Mouse (Mus musculus): ENCODE data around the gene Chrm3. TPM values are rescaled to one million over a fixed set of nuclear protein-coding genes. Genes with fewer than 3 reads are reported as not detected.

Chrm3 gene
- polyA plus RNA-seq, 1 experiment = 8.4 TPM

DNA sequence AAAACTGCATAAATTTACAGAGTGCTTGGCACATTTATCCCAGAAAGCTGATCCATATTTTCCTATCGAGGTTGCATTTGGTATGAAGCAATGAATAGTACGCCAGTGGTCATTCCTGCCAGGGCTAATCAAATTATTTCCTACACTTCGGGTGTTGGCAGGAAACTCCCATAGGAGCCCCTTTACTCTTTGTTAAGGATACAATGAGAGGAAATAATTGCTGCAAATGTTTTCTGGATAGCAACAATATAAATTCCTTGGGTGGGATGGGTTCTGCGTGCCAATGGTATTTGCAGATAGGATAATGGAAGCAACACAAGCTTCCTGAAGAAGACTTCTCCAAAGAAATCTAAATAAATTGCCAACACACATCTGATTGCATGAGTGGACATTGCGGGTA lies 329.1 kb downstream of the Chrm3 start:
- TF ChIP-seq POLR2A (IDR thresholded peaks at IDR 0.05; ENCODE audit: borderline replicate concordance, extremely low read depth, insufficient read depth, insufficient read length, poor library complexity, severe bottlenecking) (no peak), CTCF (IDR thresholded peaks at IDR 0.05; ENCODE audit: borderline replicate concordance, extremely low read depth, insufficient read depth, insufficient read length) (no peak)
- DNase-seq (ENCODE audit: low read depth) = no peak

DNA sequence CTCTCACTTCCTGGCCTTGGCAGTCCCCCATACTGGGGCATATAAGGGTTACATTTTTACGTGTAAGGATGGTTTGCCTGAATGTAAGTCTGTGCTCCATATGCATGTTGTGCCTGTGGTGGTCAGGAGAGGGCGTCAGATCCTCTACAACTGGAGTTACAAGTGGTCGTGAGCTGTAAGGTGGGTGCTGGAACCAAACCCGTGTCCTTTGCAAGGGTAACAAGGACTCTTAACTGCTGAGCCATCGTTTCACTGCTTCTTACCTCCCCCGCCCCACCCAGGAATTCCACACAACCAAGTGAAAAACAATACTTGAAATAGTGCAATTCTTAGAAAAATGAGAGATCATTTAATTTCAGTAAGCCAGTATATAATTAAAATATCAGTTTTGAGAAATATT lies 330.7 kb downstream of the Chrm3 start:
- DNase-seq (ENCODE audit: low read depth) = no peak
- TF ChIP-seq POLR2A (IDR thresholded peaks at IDR 0.05; ENCODE audit: borderline replicate concordance, extremely low read depth, insufficient read depth, insufficient read length, poor library complexity, severe bottlenecking) = no peak
- TF ChIP-seq CTCF (IDR thresholded peaks at IDR 0.05; ENCODE audit: borderline replicate concordance, extremely low read depth, insufficient read depth, insufficient read length) = no peak

DNA sequence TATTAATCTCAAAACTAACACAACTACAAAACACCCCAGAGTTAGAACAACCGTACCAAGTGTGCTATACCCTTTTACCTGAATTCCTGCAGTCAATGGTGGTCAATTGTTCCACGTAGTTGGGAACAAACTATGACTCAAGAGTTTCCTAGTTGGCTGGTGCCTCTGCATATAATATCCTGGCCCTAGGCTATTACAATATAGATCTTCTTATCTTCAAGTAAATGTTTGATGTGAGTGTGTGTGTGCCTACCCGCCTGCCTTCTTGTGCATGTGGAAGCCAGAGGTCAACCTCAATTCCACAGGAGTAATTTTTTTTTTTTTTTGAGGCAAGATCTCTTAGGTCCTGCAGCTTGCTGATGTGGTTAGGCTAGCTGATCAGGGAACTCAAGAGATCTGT lies 335.5 kb downstream of the Chrm3 start:
- TF ChIP-seq CTCF (IDR thresholded peaks at IDR 0.05; ENCODE audit: borderline replicate concordance, extremely low read depth, insufficient read depth, insufficient read length) (no peak), POLR2A (IDR thresholded peaks at IDR 0.05; ENCODE audit: borderline replicate concordance, extremely low read depth, insufficient read depth, insufficient read length, poor library complexity, severe bottlenecking) (no peak)

DNA sequence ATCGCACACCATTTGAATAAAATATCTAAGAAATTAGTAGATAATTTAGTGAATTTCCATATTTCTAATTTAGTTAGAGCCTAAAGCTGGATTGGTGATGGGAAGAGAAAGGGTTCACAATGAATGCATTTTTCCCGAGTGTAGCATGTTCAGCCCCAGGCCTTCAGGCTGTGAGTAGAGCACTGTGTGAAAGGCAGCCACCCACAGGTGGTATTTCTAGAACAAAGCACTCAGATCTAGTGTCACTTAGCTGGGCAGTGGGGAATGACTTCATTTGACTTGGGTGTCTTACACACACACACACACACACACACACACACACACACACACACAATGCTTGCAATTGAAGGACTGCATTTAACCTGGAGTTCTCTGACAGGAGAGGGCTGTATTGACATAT lies 337.5 kb downstream of the Chrm3 start:
- DNase-seq (ENCODE audit: low read depth) = no peak
- no peak for TF ChIP-seq POLR2A (IDR thresholded peaks at IDR 0.05; ENCODE audit: borderline replicate concordance, extremely low read depth, insufficient read depth, insufficient read length, poor library complexity, severe bottlenecking)
- no peak for TF ChIP-seq CTCF (IDR thresholded peaks at IDR 0.05; ENCODE audit: borderline replicate concordance, extremely low read depth, insufficient read depth, insufficient read length)

More for the DNA sequence above, 335.5 kb downstream of the Chrm3 start:
- DNase-seq (ENCODE audit: low read depth) = no peak

DNA sequence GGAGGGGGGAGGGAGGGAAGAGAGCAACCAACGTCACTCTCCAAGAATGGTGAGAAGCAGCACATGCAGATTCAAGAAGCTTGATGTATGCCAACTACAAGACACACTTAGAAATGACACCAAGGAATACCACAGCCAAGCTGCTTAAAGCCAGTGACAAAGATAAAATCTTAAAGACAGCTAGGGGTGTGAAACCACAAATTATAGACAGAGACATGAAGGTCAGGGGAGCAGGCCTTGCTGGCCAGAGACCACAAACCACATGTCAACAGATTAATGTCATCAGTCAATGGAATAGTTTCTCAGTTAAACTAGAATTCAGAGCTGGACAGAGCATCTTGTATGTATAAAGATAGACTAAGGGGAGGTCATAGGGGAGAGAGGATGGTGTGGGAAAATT lies 341.4 kb downstream of the Chrm3 start:
- no peak for TF ChIP-seq POLR2A (IDR thresholded peaks at IDR 0.05; ENCODE audit: borderline replicate concordance, extremely low read depth, insufficient read depth, insufficient read length, poor library complexity, severe bottlenecking)
- no peak for TF ChIP-seq CTCF (IDR thresholded peaks at IDR 0.05; ENCODE audit: borderline replicate concordance, extremely low read depth, insufficient read depth, insufficient read length)
- no peak for DNase-seq (ENCODE audit: low read depth)

DNA sequence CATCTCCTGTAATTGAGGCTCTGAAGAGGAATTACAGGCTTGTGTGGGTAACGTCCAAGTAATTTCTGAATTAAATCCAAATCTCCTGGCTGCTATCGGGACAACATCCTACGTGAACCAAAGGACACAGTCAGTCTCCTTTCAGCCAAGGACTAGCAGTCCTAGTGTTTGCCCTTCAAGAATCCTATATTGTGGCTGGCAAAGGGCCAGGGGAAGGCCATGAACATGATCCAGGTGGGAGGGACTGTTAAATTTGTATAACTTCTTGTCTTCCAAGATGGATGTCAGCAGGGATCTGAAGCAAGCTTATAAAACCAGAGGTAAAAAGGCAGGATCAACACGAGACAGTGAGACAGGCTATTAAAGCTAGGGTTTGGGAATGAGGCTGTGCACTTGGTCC lies 357.7 kb downstream of the Chrm3 start:
- DNase-seq (ENCODE audit: low read depth) = no peak
- TF ChIP-seq CTCF (IDR thresholded peaks at IDR 0.05; ENCODE audit: borderline replicate concordance, extremely low read depth, insufficient read depth, insufficient read length) (no peak), POLR2A (IDR thresholded peaks at IDR 0.05; ENCODE audit: borderline replicate concordance, extremely low read depth, insufficient read depth, insufficient read length, poor library complexity, severe bottlenecking) (no peak)

DNA sequence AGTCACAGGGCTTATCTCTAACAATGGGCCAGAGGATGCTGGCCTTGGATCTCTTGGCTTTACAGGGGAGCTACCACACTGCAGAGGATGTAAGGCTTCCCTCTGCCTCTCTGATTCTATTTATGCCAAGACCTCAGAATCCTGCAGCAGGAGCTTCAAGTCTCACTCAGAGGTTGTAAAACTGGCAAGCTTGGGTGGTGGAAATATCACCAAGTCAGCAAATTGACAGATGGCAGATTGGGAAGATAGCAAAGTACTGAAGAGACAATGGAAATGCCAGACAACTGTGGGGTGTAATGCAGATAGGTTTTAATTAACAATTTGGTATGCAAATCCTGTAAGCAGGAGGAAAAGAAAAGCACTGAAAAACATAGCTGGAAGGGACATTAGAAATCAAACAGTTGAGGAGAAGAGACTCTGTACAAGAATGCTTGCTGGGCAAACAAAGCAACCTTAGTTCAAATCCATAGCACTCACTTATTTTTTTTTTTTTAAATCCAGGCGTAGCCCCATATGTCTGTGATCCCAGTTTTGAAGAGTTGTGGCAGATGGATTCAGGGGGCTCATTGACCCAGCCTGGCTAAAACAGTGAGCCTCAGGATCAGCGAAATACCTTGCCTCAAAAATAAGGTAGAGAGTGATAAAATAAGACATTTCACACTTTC lies 362.9 kb downstream of the Chrm3 start:
- no peak for TF ChIP-seq POLR2A (IDR thresholded peaks at IDR 0.05; ENCODE audit: borderline replicate concordance, extremely low read depth, insufficient read depth, insufficient read length, poor library complexity, severe bottlenecking)
- no peak for TF ChIP-seq CTCF (IDR thresholded peaks at IDR 0.05; ENCODE audit: borderline replicate concordance, extremely low read depth, insufficient read depth, insufficient read length)
- peak; percentile 84 for DNase-seq (ENCODE audit: low read depth)

DNA sequence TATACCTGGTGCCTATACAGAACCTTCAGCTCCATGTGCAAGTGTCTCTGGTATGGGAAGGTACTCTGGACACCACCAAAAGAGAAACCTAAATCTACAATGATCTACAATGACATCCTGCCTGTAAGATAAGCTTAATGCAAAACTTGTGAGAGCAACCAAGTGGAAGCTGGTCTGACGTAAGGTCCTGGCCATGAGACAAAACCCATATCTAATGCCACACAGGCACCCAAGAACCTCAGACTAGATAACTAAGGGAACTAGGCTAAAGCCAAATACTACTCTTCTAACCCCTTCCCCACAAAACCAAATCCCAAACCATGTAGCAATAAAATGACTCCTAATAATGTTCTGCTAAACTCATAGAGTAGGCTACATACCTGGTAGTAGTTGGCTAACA lies 364.8 kb downstream of the Chrm3 start:
- no peak for DNase-seq (ENCODE audit: low read depth)
- TF ChIP-seq CTCF (IDR thresholded peaks at IDR 0.05; ENCODE audit: borderline replicate concordance, extremely low read depth, insufficient read depth, insufficient read length) = no peak
- TF ChIP-seq POLR2A (IDR thresholded peaks at IDR 0.05; ENCODE audit: borderline replicate concordance, extremely low read depth, insufficient read depth, insufficient read length, poor library complexity, severe bottlenecking) = no peak

DNA sequence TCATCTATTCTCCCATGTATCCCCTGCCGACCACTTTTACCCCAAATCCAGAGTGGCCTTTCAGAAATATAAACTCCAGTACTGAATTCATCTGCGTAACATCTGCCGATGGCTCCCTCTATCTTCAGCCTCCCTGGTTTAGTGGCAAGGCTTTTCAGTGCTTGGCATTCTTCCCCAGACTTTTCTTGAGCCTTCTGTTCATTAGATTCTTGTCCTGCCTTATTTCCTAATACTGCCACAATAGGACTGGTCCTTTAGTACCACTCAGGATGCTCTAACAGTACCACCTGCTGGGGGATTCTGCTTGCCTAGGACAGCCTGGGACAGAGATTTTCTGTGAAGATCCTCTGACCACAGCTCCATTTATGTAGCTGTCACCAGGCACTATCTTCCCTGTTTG lies 367.1 kb downstream of the Chrm3 start:
- DNase-seq (ENCODE audit: low read depth) = no peak

DNA sequence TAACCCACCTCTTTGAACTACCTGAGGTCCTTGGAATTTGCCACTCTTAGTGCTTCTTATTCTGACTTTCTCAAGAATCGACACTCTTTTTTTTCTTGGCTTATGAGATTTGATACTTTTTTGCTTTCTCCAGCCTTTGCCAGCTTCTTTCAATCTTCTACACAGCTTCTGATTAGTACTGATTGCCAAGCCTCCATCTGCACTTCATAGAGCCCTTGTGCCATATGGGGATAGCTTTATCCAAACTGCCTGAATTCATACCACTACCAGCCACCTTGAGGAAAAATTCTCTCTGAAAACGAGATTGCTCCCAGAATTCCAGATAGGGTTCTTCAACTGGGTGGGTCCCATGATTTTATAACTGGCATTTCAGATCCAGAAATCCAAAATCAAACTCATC lies 368.0 kb downstream of the Chrm3 start:
- TF ChIP-seq CTCF (IDR thresholded peaks at IDR 0.05; ENCODE audit: borderline replicate concordance, extremely low read depth, insufficient read depth, insufficient read length) (no peak), POLR2A (IDR thresholded peaks at IDR 0.05; ENCODE audit: borderline replicate concordance, extremely low read depth, insufficient read depth, insufficient read length, poor library complexity, severe bottlenecking) (no peak)
- peak; percentile 56 for DNase-seq (ENCODE audit: low read depth)

More for the DNA sequence above, 367.1 kb downstream of the Chrm3 start:
- TF ChIP-seq CTCF (IDR thresholded peaks at IDR 0.05; ENCODE audit: borderline replicate concordance, extremely low read depth, insufficient read depth, insufficient read length) (no peak), POLR2A (IDR thresholded peaks at IDR 0.05; ENCODE audit: borderline replicate concordance, extremely low read depth, insufficient read depth, insufficient read length, poor library complexity, severe bottlenecking) (no peak)

DNA sequence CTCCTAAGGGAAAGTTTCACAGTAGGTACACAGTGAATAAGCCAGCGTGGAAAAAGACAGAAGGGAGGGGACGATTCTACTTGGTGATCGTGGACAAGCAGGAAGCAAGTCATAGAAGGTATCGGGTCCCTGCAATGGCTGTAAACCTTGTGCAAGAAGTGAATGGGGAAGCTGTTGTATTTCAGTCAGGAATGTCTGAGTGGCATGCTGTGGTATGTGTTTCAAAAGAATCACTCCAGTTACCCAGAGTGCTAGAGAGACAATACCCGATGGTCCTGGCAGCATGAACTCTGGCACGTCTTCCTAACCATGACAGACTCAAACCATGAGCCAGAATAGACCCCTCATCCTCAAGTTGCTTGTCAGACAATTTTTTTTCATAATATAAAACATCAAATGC lies 375.0 kb downstream of the Chrm3 start:
- DNase-seq (ENCODE audit: low read depth) = no peak
- TF ChIP-seq CTCF (IDR thresholded peaks at IDR 0.05; ENCODE audit: borderline replicate concordance, extremely low read depth, insufficient read depth, insufficient read length) (no peak), POLR2A (IDR thresholded peaks at IDR 0.05; ENCODE audit: borderline replicate concordance, extremely low read depth, insufficient read depth, insufficient read length, poor library complexity, severe bottlenecking) (no peak)

DNA sequence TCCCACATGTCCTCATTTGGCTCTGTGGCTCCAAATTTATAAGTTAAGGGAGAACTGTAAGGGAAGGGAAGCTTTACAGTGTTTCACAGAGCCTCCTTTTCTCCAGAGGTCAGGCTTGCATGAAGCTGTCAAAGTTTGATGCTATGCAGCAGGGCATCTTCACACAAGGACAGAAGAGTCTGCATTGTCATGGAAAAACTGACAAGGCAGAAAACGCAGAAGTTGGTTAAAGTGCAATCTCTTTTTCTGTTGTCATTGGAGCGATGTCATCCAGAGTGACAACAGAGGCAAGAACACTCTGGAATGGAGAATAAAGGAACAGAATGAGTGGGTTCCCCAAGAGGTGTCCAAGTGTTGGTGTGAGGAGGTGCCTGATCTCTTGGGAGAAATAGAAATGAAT lies 377.4 kb downstream of the Chrm3 start:
- DNase-seq (ENCODE audit: low read depth) = no peak
- TF ChIP-seq POLR2A (IDR thresholded peaks at IDR 0.05; ENCODE audit: borderline replicate concordance, extremely low read depth, insufficient read depth, insufficient read length, poor library complexity, severe bottlenecking) (no peak), CTCF (IDR thresholded peaks at IDR 0.05; ENCODE audit: borderline replicate concordance, extremely low read depth, insufficient read depth, insufficient read length) (no peak)

All from brain, embryonic 14.5 days (tissue).